Mouse (Mus musculus): Measurements from ENCODE around the gene Olfr1390. TPM values are rescaled to one million over a fixed set of nuclear protein-coding genes. Genes with fewer than 3 reads are reported as not detected.
"Not testable (repeated sequence)": the region's sequence is repeated elsewhere in the genome, so short reads cannot be mapped to it uniquely, and the experiment has no call there.

Olfr1390 gene
- polyA plus RNA-seq (2016; fragmentation: Nextera tagmentation; extraction: Ambion mirVana): not detected in 2 replicates

DNA sequence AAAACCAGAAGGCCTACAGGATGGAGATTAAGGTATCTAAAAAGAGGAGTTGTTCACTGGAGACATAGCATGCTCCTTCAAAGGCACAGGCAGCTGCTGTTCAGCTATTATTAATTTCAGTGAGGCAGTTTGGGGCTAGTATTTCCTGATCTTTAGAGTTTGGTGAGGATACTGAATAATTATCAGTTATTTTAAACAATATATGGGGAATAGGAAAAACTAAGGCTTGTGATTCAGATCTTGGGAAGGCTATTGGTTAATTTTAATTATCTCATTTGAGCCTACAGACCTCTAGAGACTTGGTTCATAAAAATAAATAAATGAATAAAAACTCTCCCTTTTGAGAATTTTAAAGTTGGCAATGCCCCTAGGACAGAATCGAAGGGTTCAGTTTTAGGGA, at the start of gene Olfr1390:
Gene Olfr1390 (plus strand): TSS at position 301 of the 400 bp plus-strand sequence.
- H3K27me3 ChIP-seq (replicated peaks): no peaks in the 10 kb centered on the region
- no peak within 1 kb of the TSS for H3K4me2 ChIP-seq
- H3K9me3 ChIP-seq (replicated peaks): no peaks in the 10 kb centered on the region
- no peaks in the 10 kb centered on the region for H3K36me3 ChIP-seq
- no peak within 1 kb of the TSS for H3K9ac ChIP-seq
- 71% methylated on average over 1 of the region's 1 CpGs for WGBS
- no peaks in the 10 kb centered on the region for H3K4me1 ChIP-seq (replicated peaks)
- no peak within 1 kb of the TSS for H3K4me3 ChIP-seq
- ATAC-seq (ENCODE audit: insufficient number of reproducible peaks, low FRiP score): no peak
- no peak within 1 kb of the TSS for H3K27ac ChIP-seq (ENCODE audit: poor library complexity, severe bottlenecking)

DNA sequence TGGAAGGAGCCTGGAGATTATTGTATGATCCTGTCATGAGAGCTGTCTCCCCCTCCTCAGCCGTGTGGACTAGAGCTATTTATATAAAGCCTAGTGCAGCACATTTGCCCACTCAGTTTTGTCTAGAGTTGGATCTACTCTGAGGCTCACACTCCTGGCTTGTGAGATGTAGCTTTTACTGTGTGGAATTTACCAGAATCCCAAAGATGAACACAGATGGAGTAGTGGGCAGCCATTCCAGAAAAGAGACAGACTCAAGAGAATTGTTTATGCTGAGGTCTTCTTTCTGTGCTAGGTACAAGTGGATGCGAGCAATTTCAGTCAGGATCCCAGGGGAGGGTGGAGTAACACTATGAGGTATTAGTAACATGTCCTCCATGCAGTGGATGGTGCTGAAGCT, 47.7 kb upstream of the Olfr1390 start:
- no peak overlapping the region for H3K4me2 ChIP-seq
- H3K9me3 ChIP-seq (replicated peaks): no peaks in the 10 kb centered on the region
- H3K4me1 ChIP-seq (replicated peaks): no peaks in the 10 kb centered on the region
- H3K27ac ChIP-seq (ENCODE audit: poor library complexity, severe bottlenecking): no peak overlapping the region
- H3K4me3 ChIP-seq: no peak overlapping the region
- H3K27me3 ChIP-seq (replicated peaks): no peaks in the 10 kb centered on the region
- ATAC-seq (ENCODE audit: insufficient number of reproducible peaks, low FRiP score): no peak
- WGBS: 67% methylated on average over 2 of the region's 2 CpGs
- H3K9ac ChIP-seq: no peak overlapping the region
- H3K36me3 ChIP-seq: no peaks in the 10 kb centered on the region

DNA sequence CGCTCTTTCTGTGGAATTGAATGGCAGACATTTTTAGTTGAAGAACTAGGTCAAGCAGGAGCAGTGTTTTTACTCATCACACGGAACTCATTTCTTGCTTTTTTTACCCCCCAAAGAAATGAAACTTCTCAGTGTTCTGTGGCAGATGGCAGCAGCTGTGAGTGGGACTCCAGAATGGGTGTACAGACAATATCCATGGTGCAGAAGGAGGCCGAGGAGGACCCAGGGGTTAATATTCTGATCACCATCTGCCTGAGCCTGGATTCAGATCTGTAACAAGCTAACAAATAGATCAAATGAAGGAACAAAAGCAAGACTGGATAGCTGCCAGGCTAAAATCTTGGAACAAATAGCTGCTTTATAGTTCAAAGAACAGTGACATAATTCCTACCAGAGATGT, 42.2 kb upstream of the Olfr1390 start:
- H3K27ac ChIP-seq (ENCODE audit: poor library complexity, severe bottlenecking): no peak overlapping the region
- H3K27me3 ChIP-seq (replicated peaks): no peaks in the 10 kb centered on the region
- H3K4me1 ChIP-seq (replicated peaks): no peaks in the 10 kb centered on the region
- H3K9me3 ChIP-seq (replicated peaks): no peaks in the 10 kb centered on the region
- no peak overlapping the region for H3K4me3 ChIP-seq
- no peak for ATAC-seq (ENCODE audit: insufficient number of reproducible peaks, low FRiP score)
- WGBS: 70% methylated on average over 3 of the region's 3 CpGs
- no peak overlapping the region for H3K9ac ChIP-seq
- no peaks in the 10 kb centered on the region for H3K36me3 ChIP-seq
- H3K4me2 ChIP-seq: no peak overlapping the region

DNA sequence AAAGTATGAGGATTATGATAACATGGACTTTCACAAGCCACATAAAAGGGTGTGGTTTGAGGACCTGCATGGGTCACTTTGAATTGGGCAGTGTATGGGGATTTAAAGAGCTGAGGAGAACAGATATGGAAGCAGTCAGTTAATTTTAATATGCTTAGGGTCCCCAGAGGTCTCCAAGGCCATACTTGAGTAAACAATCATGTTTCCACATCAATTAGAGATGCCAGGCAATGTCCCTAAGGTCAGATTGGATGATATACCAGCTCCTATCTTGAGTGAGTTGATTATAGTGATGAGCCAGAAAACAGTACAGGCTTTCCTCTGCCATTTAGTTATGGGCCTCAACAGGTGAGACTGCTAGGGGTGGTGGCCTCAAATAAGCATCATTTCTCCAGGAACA, 30.5 kb upstream of the Olfr1390 start, which contains the start of gene Olfr10:
Gene Olfr10 (plus strand): TSS at position 301 of the 400 bp plus-strand sequence.
- H3K9ac ChIP-seq: no peak within 1 kb of the TSS
- H3K36me3 ChIP-seq: no peaks in the 10 kb centered on the region
- no peaks in the 10 kb centered on the region for H3K27me3 ChIP-seq (replicated peaks)
- no peak within 1 kb of the TSS for H3K27ac ChIP-seq (ENCODE audit: poor library complexity, severe bottlenecking)
- H3K4me3 ChIP-seq: no peak within 1 kb of the TSS
- H3K4me1 ChIP-seq (replicated peaks): no peaks in the 10 kb centered on the region
- H3K9me3 ChIP-seq (replicated peaks): no peaks in the 10 kb centered on the region
- H3K4me2 ChIP-seq: no peak within 1 kb of the TSS
- ATAC-seq (ENCODE audit: insufficient number of reproducible peaks, low FRiP score): no peak

DNA sequence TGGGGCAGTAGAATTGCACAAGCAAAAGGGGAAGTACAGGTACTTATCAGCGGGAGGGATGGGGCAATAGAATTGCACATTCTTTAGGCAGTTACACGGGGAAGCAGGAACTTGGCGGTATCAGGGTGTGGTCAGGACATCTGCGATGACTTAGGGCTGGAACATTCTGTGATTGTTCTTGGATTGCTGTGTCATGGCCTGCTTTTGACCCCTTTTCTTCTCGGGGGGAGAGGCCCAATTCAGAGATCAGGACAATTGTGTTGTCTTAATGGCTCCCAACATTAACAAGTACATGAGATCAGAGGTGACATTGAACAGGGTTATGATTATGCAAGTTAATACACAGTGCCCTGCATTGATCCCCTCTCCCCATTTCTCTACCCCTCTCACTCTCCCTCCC, 26.4 kb upstream of the Olfr1390 start:
- H3K27ac ChIP-seq (ENCODE audit: poor library complexity, severe bottlenecking); H3K27me3 ChIP-seq (replicated peaks); H3K4me2 ChIP-seq; H3K9me3 ChIP-seq (replicated peaks); H3K36me3 ChIP-seq; ATAC-seq (ENCODE audit: insufficient number of reproducible peaks, low FRiP score); H3K4me1 ChIP-seq (replicated peaks); H3K4me3 ChIP-seq; H3K9ac ChIP-seq: not testable (repeated sequence)
- WGBS: 74% methylated on average over 5 of the region's 5 CpGs

GRCm38 (mm10) chr11:49322442-49322841, 12.5 kb upstream of the Olfr1390 start, which contains the start of gene Olfr1391:
Olfr1391 (plus strand) TSS chr11:49322742.
- H3K4me3 ChIP-seq: no peak within 1 kb of the TSS
- H3K9me3 ChIP-seq (replicated peaks): no peaks in the 10 kb centered on the region
- no peak within 1 kb of the TSS for H3K9ac ChIP-seq
- H3K4me1 ChIP-seq (replicated peaks): no peaks in the 10 kb centered on the region
- H3K36me3 ChIP-seq: no peaks in the 10 kb centered on the region
- ATAC-seq (ENCODE audit: insufficient number of reproducible peaks, low FRiP score): no peak
- no peak within 1 kb of the TSS for H3K4me2 ChIP-seq
- H3K27ac ChIP-seq (ENCODE audit: poor library complexity, severe bottlenecking): no peak within 1 kb of the TSS
- WGBS: 57% methylated on average over 2 of the region's 2 CpGs
- no peaks in the 10 kb centered on the region for H3K27me3 ChIP-seq (replicated peaks)

DNA sequence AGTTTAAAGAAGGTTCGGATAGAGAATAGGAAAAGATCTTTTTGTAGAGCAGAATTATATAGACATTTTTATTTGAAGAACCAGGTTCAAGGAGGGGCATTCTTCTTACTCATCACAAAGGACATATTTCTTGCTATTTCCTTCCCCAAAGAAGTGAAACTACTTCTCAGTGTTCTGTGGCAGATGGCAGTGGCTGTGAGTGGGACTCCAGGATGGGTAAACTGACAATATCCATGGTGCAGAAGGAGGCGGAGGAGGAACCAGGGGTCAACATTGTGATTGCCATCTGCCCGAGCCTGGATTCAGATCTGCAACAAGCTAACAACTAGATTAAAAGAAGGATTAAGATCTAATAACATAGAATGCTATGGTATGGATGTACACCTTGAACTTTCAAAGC, 8.3 kb upstream of the Olfr1390 start:
- ATAC-seq (ENCODE audit: insufficient number of reproducible peaks, low FRiP score): no peak
- Histone ChIP-seq H3K4me1 (replicated peaks) (no peaks in the 10 kb centered on the region), H3K4me3 (no peak overlapping the region), H3K36me3 (no peaks in the 10 kb centered on the region), H3K9me3 (replicated peaks) (no peaks in the 10 kb centered on the region), H3K9ac (no peak overlapping the region), H3K27me3 (replicated peaks) (no peaks in the 10 kb centered on the region), H3K4me2 (no peak overlapping the region), H3K27ac (ENCODE audit: poor library complexity, severe bottlenecking) (no peak overlapping the region)
- 77% methylated on average over 3 of the region's 3 CpGs for WGBS

GRCm38 (mm10) chr11:49329686-49330085, 5.3 kb upstream of the Olfr1390 start:
- no peak overlapping the region for H3K4me2 ChIP-seq
- H3K9ac ChIP-seq: no peak overlapping the region
- no peaks in the 10 kb centered on the region for H3K27me3 ChIP-seq (replicated peaks)
- WGBS: 60% methylated on average over 1 of the region's 1 CpGs
- no peak for ATAC-seq (ENCODE audit: insufficient number of reproducible peaks, low FRiP score)
- no peaks in the 10 kb centered on the region for H3K9me3 ChIP-seq (replicated peaks)
- no peak overlapping the region for H3K27ac ChIP-seq (ENCODE audit: poor library complexity, severe bottlenecking)
- no peaks in the 10 kb centered on the region for H3K36me3 ChIP-seq
- no peaks in the 10 kb centered on the region for H3K4me1 ChIP-seq (replicated peaks)
- H3K4me3 ChIP-seq: no peak overlapping the region

- no peak for ATAC-seq (ENCODE audit: insufficient number of reproducible peaks, low FRiP score)
- H3K9me3 ChIP-seq (replicated peaks): peaks cover 4% of the 10 kb centered on the region; the same call in 1 of the 2 replicates
- H3K4me3 ChIP-seq: no peak overlapping the region
- no peaks in the 10 kb centered on the region for H3K27me3 ChIP-seq (replicated peaks)
- H3K36me3 ChIP-seq: no peaks in the 10 kb centered on the region
- H3K4me1 ChIP-seq (replicated peaks): no peaks in the 10 kb centered on the region
- no peak overlapping the region for H3K27ac ChIP-seq (ENCODE audit: poor library complexity, severe bottlenecking)
- H3K9ac ChIP-seq: no peak overlapping the region
- no peak overlapping the region for H3K4me2 ChIP-seq
- WGBS: 62% methylated on average over 4 of the region's 4 CpGs
Observed at GRCm38 (mm10) chr11:49337150-49337832, 2.3 kb downstream of the Olfr1390 start.

DNA sequence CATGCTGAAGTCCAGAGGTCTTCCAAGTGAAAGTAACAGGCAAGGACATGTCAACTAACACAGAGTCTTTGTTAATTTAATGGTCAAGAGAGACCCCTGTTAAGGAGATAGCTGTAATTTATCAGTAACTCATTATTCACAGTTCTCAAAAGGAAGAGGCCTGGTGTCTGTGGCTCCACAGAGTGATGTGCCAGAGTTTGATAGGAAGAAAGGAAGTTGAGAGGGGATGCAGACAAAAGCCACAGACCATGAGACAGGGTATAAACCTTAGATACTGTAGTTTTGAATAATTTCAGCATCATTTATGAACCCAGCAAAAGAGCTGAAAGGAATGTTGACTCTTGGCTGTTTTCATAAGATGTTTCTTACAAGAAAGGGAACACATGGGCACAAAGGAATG, 48.1 kb downstream of the Olfr1390 start:
- no peaks in the 10 kb centered on the region for H3K36me3 ChIP-seq
- H3K4me2 ChIP-seq: no peak overlapping the region
- H3K4me3 ChIP-seq: no peak overlapping the region
- no peaks in the 10 kb centered on the region for H3K4me1 ChIP-seq (replicated peaks)
- ATAC-seq (ENCODE audit: insufficient number of reproducible peaks, low FRiP score): no peak
- no peak overlapping the region for H3K9ac ChIP-seq
- H3K27me3 ChIP-seq (replicated peaks): no peaks in the 10 kb centered on the region
- H3K27ac ChIP-seq (ENCODE audit: poor library complexity, severe bottlenecking): no peak overlapping the region
- 0 out of 2 replicates have a peak, but pooled peaks cover 3% of the 10 kb centered on the region for H3K9me3 ChIP-seq (replicated peaks)

- H3K27ac ChIP-seq (ENCODE audit: poor library complexity, severe bottlenecking); H3K27me3 ChIP-seq (replicated peaks); H3K36me3 ChIP-seq; H3K4me1 ChIP-seq (replicated peaks); H3K4me2 ChIP-seq; H3K9ac ChIP-seq; H3K9me3 ChIP-seq (replicated peaks); ATAC-seq (ENCODE audit: insufficient number of reproducible peaks, low FRiP score); H3K4me3 ChIP-seq: not testable (repeated sequence)
- 90% methylated on average over 7 of the region's 7 CpGs for WGBS
Observed at GRCm38 (mm10) chr11:49386118-49386517, 51.1 kb downstream of the Olfr1390 start.
